Mouse (Mus musculus) megakaryocyte, embryonic 14.5 days (primary cell): ENCODE results near the gene Zfp39.

Experiments used
- FLI1 ChIP-seq: IDR thresholded peaks from 2 replicates; pipeline ENCODE4 v1.6.1; 2012; ENCODE audit warnings: low read length, inconsistent platforms, mixed read lengths
- GATA1 ChIP-seq: IDR thresholded peaks from 3 replicates; pipeline ENCODE4 v1.6.1; 2012; ENCODE audit warnings: mixed read lengths, low read length, inconsistent platforms, borderline replicate concordance

DNA sequence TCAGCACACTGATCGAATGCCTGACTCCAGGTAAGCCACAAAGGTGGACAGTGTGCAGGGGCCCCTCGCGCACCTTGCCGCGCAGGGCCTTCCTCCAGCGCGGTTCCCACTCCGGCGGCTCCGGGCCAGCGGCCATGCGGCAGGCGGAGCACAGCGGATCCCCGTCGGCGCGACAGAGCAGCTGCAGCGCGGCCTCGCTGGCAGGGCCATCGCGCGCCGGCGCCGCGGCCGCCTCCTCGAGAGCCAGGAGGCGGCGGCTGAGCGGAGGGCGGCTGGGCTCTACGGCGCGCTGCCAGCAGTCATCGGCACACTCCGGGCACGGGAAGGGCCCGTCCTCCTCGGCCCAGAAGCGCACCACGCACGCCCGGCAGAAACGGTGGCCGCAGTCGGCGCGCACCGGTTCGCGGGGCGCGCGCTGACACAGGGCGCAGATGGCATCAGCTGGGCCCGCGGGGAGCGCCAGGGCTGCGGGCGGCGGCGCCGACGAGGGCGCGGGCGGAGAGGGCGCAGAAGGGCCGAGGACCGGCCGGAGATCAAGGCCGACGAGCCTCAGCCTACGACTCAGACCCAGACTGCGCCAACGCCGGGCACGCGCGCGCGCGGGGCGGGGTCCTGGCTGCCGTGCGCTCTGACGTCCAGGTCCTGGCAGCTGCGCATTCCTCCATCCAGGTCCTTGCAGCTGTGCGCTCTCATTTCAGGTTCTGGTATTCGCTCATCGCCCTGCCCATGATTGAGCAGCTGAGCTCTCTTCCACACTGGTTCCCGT, 34.5 kb upstream of the Zfp39 start, which contains the start of gene Rnf187:
- TF ChIP-seq GATA1, result no peak
- TF ChIP-seq FLI1, result no peak
